Mouse (Mus musculus): ENCODE results near the gene Safb. TPM values are rescaled to one million over a fixed set of nuclear protein-coding genes. Genes with fewer than 3 reads are reported as not detected.

The Safb gene
- polyA plus RNA-seq, 1 experiment from 2014 or later = 66.4 TPM

GRCm38 (mm10) chr17:56583611-56584256 is 891 bp upstream of the Safb start:
- H3K79me2 ChIP-seq (ENCODE audit: inconsistent target) = peaks cover 88% of the 10 kb centered on the region
- under 1% methylated on average over 32 of the region's 33 CpGs for WGBS (ENCODE audit: missing documents)
- H3K36me3 ChIP-seq (ENCODE audit: inconsistent target) = peaks cover 39% of the 10 kb centered on the region
- peak overlapping the region; percentile 95 for H3K27ac ChIP-seq
- peak overlapping the region; percentile 97 for H3K4me3 ChIP-seq (ENCODE audit: inconsistent target)

- Histone ChIP-seq H3K27ac (peak overlapping the region; percentile 41), H3K79me2 (ENCODE audit: inconsistent target) (peaks cover 88% of the 10 kb centered on the region), H3K4me3 (ENCODE audit: inconsistent target) (peak overlapping the region; percentile 67), H3K36me3 (ENCODE audit: inconsistent target) (peaks cover 39% of the 10 kb centered on the region)
- under 1% methylated on average over 58 of the region's 61 CpGs for WGBS (ENCODE audit: missing documents)
Measured at GRCm38 (mm10) chr17:56585171-56585821, 671 bp downstream of the Safb start.

- peaks cover 88% of the 10 kb centered on the region for H3K79me2 ChIP-seq (ENCODE audit: inconsistent target)
- H3K36me3 ChIP-seq (ENCODE audit: inconsistent target) = peaks cover 38% of the 10 kb centered on the region
- no peak overlapping the region for H3K4me3 ChIP-seq (ENCODE audit: inconsistent target)
- 100% methylated on average over 1 of the region's 1 CpGs for WGBS (ENCODE audit: missing documents)
- H3K27ac ChIP-seq = no peak overlapping the region
Measured at GRCm38 (mm10) chr17:56587773-56588172, 3.1 kb downstream of the Safb start.

GRCm38 (mm10) chr17:56588921-56589320 is 4.3 kb downstream of the Safb start:
- WGBS (ENCODE audit: missing documents) = 95% methylated on average over 4 of the region's 4 CpGs

GRCm38 (mm10) chr17:56592553-56592952 is 7.9 kb downstream of the Safb start:
- peaks cover 76% of the 10 kb centered on the region for H3K79me2 ChIP-seq (ENCODE audit: inconsistent target)
- H3K27ac ChIP-seq = no peak overlapping the region
- H3K36me3 ChIP-seq (ENCODE audit: inconsistent target) = peaks cover 84% of the 10 kb centered on the region
- no peak overlapping the region for H3K4me3 ChIP-seq (ENCODE audit: inconsistent target)

More at GRCm38 (mm10) chr17:56588921-56589320, 4.3 kb downstream of the Safb start:
- H3K27ac ChIP-seq = no peak overlapping the region
- peaks cover 47% of the 10 kb centered on the region for H3K36me3 ChIP-seq (ENCODE audit: inconsistent target)
- H3K4me3 ChIP-seq (ENCODE audit: inconsistent target) = no peak overlapping the region
- peaks cover 88% of the 10 kb centered on the region for H3K79me2 ChIP-seq (ENCODE audit: inconsistent target)

- Histone ChIP-seq H3K27ac (no peak overlapping the region), H3K79me2 (ENCODE audit: inconsistent target) (peaks cover 64% of the 10 kb centered on the region), H3K4me3 (ENCODE audit: inconsistent target) (no peak overlapping the region), H3K36me3 (ENCODE audit: inconsistent target) (peaks cover 86% of the 10 kb centered on the region)
- WGBS (ENCODE audit: missing documents) = 93% methylated on average over 8 of the region's 8 CpGs
Measured at GRCm38 (mm10) chr17:56593527-56594271, 9.1 kb downstream of the Safb start.

GRCm38 (mm10) chr17:56603186-56604069 is 18.8 kb downstream of the Safb start:
- peaks cover 5% of the 10 kb centered on the region; the same call in 1 of the 2 replicates for H3K79me2 ChIP-seq (ENCODE audit: inconsistent target)

GRCm38 (mm10) chr17:56604070-56604380 is 19.4 kb downstream of the Safb start:
- WGBS (ENCODE audit: missing documents) = 95% methylated on average over 9 of the region's 9 CpGs
- peaks cover 11% of the 10 kb centered on the region; the same call in 1 of the 2 replicates for H3K79me2 ChIP-seq (ENCODE audit: inconsistent target)
- peaks cover 72% of the 10 kb centered on the region for H3K36me3 ChIP-seq (ENCODE audit: inconsistent target)
- no peak overlapping the region for H3K27ac ChIP-seq
- H3K4me3 ChIP-seq (ENCODE audit: inconsistent target) = no peak overlapping the region

More at GRCm38 (mm10) chr17:56603186-56604069, 18.8 kb downstream of the Safb start:
- Histone ChIP-seq H3K4me3 (ENCODE audit: inconsistent target) (no peak overlapping the region), H3K27ac (no peak overlapping the region), H3K36me3 (ENCODE audit: inconsistent target) (peaks cover 72% of the 10 kb centered on the region)
- WGBS (ENCODE audit: missing documents) = 97% methylated on average over 21 of the region's 28 CpGs

GRCm38 (mm10) chr17:56604422-56604821 is 19.8 kb downstream of the Safb start:
- Histone ChIP-seq H3K36me3 (ENCODE audit: inconsistent target) (peaks cover 70% of the 10 kb centered on the region), H3K79me2 (ENCODE audit: inconsistent target) (peaks cover 13% of the 10 kb centered on the region; the same call in 1 of the 2 replicates), H3K27ac (no peak overlapping the region), H3K4me3 (ENCODE audit: inconsistent target) (no peak overlapping the region)
- 93% methylated on average over 3 of the region's 3 CpGs for WGBS (ENCODE audit: missing documents)

GRCm38 (mm10) chr17:56605431-56605830 is 20.8 kb downstream of the Safb start:
- peaks cover 61% of the 10 kb centered on the region for H3K36me3 ChIP-seq (ENCODE audit: inconsistent target)
- 95% methylated on average over 8 of the region's 9 CpGs for WGBS (ENCODE audit: missing documents)
- H3K4me3 ChIP-seq (ENCODE audit: inconsistent target) = no peak overlapping the region
- no peak overlapping the region for H3K27ac ChIP-seq
- peaks cover 19% of the 10 kb centered on the region; the same call in 1 of the 2 replicates for H3K79me2 ChIP-seq (ENCODE audit: inconsistent target)

- peaks cover 42% of the 10 kb centered on the region for H3K36me3 ChIP-seq (ENCODE audit: inconsistent target)
- H3K27ac ChIP-seq = no peak overlapping the region
- H3K79me2 ChIP-seq (ENCODE audit: inconsistent target) = peaks cover 22% of the 10 kb centered on the region; the same call in 1 of the 2 replicates
- 96% methylated on average over 2 of the region's 3 CpGs for WGBS (ENCODE audit: missing documents)
- H3K4me3 ChIP-seq (ENCODE audit: inconsistent target) = no peak overlapping the region
Measured at GRCm38 (mm10) chr17:56607521-56608062, 23.0 kb downstream of the Safb start.

GRCm38 (mm10) chr17:56608699-56609098 is 24.1 kb downstream of the Safb start:
- Histone ChIP-seq H3K27ac (peak overlapping the region; percentile 67; the same call in 1 of the 2 replicates), H3K79me2 (ENCODE audit: inconsistent target) (peaks cover 26% of the 10 kb centered on the region; the same call in 1 of the 2 replicates), H3K4me3 (ENCODE audit: inconsistent target) (peak overlapping the region; percentile 92), H3K36me3 (ENCODE audit: inconsistent target) (peaks cover 32% of the 10 kb centered on the region)
- WGBS (ENCODE audit: missing documents) = 32% methylated on average over 5 of the region's 5 CpGs

GRCm38 (mm10) chr17:56609452-56610171 is 25.0 kb downstream of the Safb start, which contains the start of gene 2410015M20Rik:
Gene 2410015M20Rik (minus strand): TSS chr17:56609771.
- H3K79me2 ChIP-seq (ENCODE audit: inconsistent target) = peaks cover 35% of the 10 kb centered on the region
- H3K27ac ChIP-seq = peak within 1 kb of the TSS; percentile 67
- WGBS (ENCODE audit: missing documents) = under 1% methylated on average over 38 of the region's 44 CpGs
- peaks cover 23% of the 10 kb centered on the region for H3K36me3 ChIP-seq (ENCODE audit: inconsistent target)
- H3K4me3 ChIP-seq (ENCODE audit: inconsistent target) = peak within 1 kb of the TSS; percentile 92
